Mouse (Mus musculus) adrenal gland, postnatal 4 days (tissue): ENCODE data around the gene AY074887. TPM values are rescaled to one million over a fixed set of nuclear protein-coding genes. Genes with fewer than 3 reads are reported as not detected.

Source experiments
- DNase-seq, 2 experiments: peaks; one replicate each; pipeline ENCODE4 v3.0.0; 2021 to 2022; ENCODE audit warnings: low spot score in 2 of 2, mixed read lengths in 2 of 2
- total RNA-seq, 2 experiments: library from RNA; stranded (reverse); gene quantifications; 2 replicates each; pipeline ENCODE4 v1.2.3; 2021

Gene AY074887
- total RNA-seq, 2 experiments from 2014 or later = 0.53 TPM; not detected in 1

DNA sequence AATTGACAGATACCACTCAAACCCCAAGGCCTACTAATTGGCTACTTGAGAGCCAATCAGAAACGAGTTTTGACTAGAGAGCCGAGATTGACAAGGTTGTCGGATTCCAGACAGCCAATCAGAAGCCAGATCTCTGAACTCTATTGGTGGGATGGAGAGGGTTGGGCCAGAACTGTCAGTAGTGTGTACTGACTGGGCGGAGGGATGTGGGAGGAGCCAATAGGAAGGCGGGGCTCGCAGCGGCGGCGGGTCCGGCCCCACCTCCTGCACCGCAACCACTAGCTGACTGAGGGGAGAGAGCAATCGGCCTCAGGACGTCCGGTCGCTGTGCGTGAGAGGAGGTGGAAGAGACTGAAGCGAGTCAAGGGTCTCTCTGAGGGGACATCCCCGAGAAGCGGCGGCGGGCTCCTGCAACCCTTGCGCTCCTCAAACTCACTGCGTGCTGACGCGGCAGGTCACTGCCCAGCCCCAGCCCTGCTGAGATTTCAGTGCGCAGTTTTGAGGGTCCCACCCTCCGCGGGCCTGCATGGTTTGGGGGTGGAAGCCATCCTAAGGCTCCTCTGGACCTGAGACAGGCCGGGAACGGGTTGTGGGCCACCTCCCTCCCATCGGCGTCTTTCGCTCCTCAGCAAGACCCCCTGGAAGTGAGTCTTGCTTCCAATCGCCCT, 33.7 kb downstream of the AY074887 start, which contains the start of gene Hykk:
Gene Hykk, plus strand, starts transcription at position 274 of the 668 bp plus-strand sequence.
- DNase-seq = peak; percentile 44 to 67

DNA sequence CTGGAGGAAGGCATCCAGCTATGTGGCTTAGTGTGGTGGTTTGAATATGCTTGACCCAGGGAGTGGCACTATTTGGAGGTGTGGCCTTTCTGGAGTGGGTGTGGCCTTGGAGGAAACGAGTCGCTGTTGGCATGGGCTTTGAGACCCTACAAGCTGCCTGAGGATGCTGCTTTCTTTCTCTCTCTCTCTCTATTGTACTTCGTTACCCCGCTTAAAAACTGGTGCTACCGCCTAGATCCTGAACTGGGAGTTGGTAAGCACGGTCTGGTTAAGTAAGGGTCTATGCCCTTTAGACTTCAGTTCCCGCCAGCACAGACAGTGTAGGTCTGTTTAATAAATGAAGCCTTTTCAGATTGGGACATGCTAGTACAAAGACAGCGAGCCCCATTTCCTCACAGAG, 34.4 kb downstream of the AY074887 start:
- DNase-seq = no peak

DNA sequence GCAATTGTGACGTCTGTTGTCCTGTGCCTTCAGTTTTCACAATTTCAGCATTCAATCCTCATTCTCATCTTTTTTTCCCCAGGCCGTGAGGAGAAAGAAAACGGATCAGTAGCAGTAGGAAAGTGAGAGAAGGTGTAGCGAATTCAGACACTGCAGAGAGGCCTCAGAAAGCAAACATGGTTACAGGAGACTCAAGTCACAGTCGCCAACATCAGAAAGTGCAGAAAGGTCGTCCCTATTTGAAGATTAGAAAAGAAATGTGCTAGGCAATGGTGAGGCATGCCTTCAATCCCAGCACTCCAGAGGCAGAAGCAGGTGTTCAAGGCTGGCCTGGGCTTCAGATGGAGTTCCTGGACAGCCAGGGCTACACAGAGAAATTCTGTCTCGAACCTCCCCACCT, 35.2 kb downstream of the AY074887 start:
- no peak for DNase-seq

DNA sequence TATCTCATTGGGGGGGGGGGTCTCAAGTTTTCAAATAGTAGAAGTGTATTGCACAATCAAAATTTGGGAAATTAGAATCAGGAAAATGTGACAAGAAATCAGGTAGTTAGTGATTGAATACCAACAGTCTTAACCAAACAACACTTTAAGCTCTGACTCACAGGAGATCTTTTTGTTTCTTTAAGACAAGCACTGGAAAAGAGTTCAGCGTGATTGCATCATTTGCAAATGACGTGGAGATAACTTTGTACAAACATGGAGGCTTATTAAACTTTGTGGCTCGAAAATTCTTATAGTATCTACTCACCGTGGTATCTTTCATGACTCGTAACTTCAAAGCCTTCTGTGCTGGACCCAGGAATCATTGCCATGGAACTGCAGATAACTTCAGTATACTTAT, 41.4 kb downstream of the AY074887 start:
- DNase-seq = no peak

Other genes with a start within 250 kb of the AY074887 start
- 10 to 100 TPM; 81.2 to 81.3 TPM for gene Wdr61, start 216.5 kb downstream of the AY074887 start, total RNA-seq
- gene Crabp1, start 186.2 kb downstream of the AY074887 start, total RNA-seq = 1 to 10 TPM; 2.4 to 3.8 TPM
- gene Ireb2, start 87.2 kb downstream of the AY074887 start, total RNA-seq = 10 to 100 TPM; 65.8 to 68.0 TPM
- gene Hykk, start 33.7 kb downstream of the AY074887 start, total RNA-seq = 1 to 10 TPM; 5.7 to 6.3 TPM
- 100 to 1,000 TPM; 187 to 197 TPM for gene Psma4, start 208 bp downstream of the AY074887 start, total RNA-seq
- 1 to 10 TPM; 2.4 to 3.5 TPM for gene Chrna5, start 29.9 kb upstream of the AY074887 start, total RNA-seq
- gene Chrna3, start 75.6 kb upstream of the AY074887 start, total RNA-seq = 10 to 100 TPM; 16.1 to 21.0 TPM
- 10 to 100 TPM in 1 of 2 experiments, 1 to 10 TPM in 1; 7.9 to 11.5 TPM for gene Chrnb4, start 97.8 kb upstream of the AY074887 start, total RNA-seq
- 10 to 100 TPM; 40.4 to 45.1 TPM for gene Ube2q2, start 197.9 kb upstream of the AY074887 start, total RNA-seq